Mouse (Mus musculus) layer of hippocampus, adult 18-20 months (tissue): ENCODE measurements at regions not wholly inside any gene's neighbourhood (a gene's known extent, or its start where the extent isn't known, plus 50 kb on each side); places are given as distances from the start of the nearest gene placed in this dataset.

Source experiments
- DNase-seq, 2 experiments: peaks; one replicate each; pipeline ENCODE4 v3.0.0; 2022; ENCODE audit warnings: low spot score in 2 of 2

DNA sequence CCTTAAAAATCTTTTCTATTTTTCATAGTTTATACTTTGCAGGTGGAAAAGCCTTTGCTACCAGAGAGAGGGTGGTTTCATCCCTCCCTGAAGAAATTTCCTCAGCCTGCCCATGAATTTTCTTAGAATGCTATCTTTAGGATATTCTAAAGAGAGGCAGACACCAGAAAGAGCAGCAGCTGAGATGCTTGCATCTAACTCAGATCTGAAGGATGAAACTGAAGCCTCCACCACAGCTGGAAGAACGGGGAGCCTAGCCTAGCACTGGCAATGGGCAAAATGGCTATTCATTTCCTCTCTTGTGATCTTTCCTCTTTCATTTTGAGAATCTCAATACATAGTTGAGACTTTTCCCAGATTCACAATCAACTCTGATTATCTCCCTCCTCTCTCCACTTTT, 640.0 kb upstream of the Zeb2 start:
- no peak for DNase-seq

DNA sequence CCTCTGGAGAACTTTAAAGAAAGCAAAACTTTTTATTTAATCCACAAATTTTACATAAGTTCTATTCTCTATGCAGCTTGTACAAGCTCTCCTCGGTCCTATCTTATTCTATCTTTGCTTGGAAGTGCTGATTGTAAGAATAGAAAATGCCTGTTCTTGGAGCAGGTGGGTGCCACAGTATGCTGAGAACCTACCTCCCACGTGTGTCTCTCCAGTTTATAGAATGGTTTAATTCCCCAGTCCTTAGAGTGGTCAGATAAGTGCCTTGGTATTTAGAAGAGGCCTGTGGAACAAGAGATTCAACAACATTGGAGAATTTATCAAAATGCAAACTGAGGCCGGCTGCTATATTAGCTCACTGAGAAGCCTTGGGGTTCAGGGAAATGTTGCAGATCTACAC, 639.2 kb upstream of the Zeb2 start:
- DNase-seq: no peak

DNA sequence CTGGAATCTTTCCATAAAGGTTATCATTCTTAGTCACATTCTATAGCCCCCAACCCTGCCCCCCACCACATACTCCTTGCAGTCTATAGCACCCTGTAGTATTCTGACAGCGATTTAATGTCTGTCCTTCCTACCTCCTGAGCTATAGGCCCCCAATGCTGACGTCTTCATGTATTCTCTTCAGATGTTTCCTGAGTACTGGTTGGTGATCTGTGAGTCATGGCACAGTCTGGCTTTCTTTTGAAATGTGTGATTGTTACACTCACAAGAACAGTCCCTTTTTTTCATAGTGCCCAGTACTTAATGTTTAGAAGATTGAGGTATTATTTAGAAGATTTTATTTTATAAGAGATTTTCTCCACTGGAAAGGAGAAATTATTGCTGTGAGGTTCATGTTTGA, 634.6 kb upstream of the Zeb2 start:
- DNase-seq: no peak

- DNase-seq: no peak
Measured at GRCm38 (mm10) chr2:45749379-45749778, 632.2 kb upstream of the Zeb2 start.

DNA sequence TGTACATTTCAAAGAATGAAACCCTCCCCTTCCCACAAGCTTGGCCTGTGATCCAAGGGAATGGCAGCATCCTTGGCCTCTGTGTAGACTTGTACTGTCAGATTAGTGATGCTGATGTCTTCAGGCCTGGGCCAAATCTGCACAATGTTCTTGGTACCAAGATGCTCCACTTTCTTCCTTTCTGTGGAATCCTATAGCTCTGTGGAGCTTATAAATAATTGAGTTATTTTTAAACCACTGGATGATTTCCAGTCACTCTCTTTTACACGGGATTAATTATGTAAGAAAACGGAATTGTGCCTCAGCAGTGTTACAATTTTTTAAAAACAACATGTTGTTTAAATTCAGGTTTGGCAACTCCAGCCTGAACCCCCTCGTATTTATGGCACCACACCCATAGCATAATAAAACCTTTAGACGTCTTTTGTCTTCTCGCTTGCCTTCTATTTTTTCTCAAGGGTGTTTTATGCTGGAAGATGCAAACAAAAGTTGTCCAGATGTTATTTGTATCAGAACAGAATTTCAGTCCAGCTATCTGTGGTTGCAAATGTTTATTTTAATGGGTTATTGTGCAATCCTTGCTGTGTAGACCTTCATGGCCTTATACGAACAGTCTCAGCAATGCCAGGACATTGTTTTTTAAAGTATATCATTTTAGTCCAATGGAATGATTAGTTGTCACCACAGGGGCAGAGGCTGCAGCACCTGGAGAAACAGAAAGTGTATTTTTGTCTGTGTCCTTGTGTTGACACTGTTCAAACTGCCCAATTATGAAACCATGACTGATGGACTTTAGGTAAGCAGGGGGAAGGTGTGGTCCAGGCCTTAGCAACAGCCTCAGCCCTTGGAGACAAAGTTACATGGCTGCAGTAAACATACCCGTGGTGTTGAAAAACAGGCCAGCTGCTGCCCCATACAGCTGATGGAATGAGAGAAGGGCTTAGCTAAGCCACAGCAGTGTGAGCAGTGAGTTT, 630.4 kb upstream of the Zeb2 start:
- DNase-seq: no peak

GRCm38 (mm10) chr2:45746606-45747005, 629.4 kb upstream of the Zeb2 start:
- no peak for DNase-seq

DNA sequence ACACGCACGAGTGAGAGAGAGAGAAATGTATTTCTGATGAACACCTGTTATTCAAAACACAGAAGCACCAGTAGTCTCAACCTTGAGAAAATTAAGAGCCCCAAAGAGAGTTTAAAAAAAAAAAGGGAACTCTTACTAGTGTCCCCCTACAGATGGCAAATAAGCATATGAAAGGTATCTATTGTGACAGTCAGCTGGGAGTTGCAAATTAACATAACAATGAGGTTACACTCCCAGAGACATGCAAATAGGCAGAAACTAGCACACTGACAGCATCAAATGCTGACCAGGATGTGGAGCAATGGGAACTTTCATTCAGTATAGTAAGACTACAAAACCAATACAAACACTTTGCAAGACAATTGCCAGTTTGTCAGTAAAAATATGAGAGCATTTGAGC, 619.1 kb upstream of the Zeb2 start:
- no peak for DNase-seq

DNA sequence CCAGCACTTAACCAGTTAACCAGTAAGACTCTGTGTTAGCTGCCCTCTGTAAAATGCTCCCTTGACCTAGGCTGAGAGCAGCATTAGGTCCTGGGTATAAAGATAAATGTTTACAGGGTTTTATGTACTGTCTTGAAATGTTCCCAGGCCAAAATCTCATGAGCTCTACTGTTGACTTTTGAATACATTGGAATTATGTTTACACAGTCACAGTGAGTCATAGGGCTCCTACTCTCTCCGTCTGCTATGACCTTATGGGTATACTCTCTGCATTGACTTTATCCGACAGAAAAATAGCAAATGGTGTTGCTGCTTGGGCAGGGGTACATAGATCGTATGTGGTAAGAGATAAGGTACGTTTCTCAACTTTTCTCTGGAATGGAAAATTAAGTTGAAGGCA, 596.8 kb upstream of the Zeb2 start:
- DNase-seq: no peak

GRCm38 (mm10) chr2:45707026-45707425, 589.8 kb upstream of the Zeb2 start:
- DNase-seq: no peak

- peak; percentile 4 to 20 for DNase-seq
Measured at GRCm38 (mm10) chr2:45702511-45702910, 585.3 kb upstream of the Zeb2 start.

- DNase-seq: no peak
Measured at GRCm38 (mm10) chr2:45700578-45700977, 583.4 kb upstream of the Zeb2 start.

GRCm38 (mm10) chr2:45693291-45694020, 576.3 kb upstream of the Zeb2 start:
- DNase-seq: peak in 1 of 2 experiments; percentile 2

DNA sequence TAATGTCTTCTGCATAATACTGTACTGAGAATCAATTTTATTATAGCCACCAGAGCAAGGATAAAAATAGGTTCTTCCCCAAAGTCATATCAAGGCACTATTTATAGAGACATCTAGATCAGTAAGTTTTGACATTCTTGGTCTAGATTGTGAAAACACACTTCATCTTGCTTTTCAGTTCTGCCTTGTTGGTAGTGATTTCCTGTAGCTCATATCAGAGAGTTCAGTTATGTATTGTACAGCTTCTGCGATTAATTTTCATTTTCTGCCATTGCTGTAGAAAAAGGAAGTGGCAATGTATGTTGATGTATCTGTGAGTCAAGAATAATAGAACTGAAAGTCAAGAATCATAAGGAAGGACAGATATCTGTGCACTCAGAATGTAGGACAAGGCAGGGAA, 575.6 kb upstream of the Zeb2 start:
- DNase-seq: no peak

DNA sequence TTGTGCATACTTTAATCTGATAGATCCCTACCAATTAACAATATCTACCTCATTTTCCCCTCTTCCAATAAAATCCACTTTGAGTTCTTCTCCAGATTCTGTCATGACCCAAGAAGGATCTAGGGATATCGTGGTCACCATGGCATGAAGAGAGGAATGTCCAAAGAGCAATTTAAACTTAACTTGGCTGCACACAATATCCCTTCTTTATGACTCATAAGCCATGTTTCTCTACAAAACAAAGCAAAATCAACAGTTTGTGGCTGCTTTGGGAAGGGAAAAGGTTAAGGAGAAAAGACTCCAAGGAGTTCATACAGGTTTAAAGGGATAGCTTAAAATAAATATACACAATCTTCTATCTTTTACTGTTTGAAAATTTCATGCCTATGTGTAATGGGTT, 571.8 kb upstream of the Zeb2 start:
- DNase-seq: no peak

GRCm38 (mm10) chr2:45681251-45681650, 564.1 kb upstream of the Zeb2 start:
- DNase-seq: no peak

GRCm38 (mm10) chr2:45679101-45679895, 562.1 kb upstream of the Zeb2 start:
- no peak for DNase-seq

DNA sequence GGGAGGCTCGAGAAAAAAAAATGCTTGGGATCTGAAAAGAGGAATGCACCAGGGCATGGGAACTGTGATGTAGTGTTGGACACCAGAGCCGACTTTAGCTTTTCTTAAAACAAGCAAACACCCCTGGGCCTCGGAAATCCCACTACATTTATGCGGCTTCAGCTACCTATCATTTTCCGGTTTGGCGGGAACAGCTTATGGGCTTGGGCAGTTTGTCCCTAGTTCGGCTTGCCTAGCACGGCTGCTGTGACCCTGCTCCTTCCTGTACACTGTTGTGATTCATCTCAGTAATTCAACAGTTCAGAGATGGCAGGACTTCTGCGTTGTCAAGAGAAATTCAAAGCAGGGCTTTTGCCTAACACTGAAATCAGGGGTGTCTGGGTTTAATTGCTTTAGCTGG, 561.5 kb upstream of the Zeb2 start:
- no peak for DNase-seq

- DNase-seq: no peak
Measured at GRCm38 (mm10) chr2:45675776-45676175, 558.6 kb upstream of the Zeb2 start.

DNA sequence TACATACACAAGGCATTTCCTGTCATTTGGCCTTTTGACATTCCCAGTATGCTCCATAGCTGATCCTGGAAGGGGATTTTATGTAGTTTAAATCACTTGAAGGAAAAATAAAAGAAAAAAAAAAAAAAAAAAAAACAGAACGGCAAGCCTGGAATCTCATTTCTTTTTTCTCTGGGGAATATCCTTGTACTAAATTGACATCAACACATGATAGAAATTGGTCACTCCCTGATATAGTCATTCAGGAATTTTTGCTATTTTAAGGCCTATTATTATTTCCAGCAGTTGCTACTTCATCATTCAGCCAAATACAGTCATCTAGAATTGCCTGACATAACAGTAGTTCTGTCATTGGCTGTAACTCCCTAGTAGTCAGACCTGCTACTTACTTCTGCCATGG, 538.8 kb upstream of the Zeb2 start:
- DNase-seq: no peak

- DNase-seq: no peak
Measured at GRCm38 (mm10) chr2:45654693-45655092, 537.5 kb upstream of the Zeb2 start.

DNA sequence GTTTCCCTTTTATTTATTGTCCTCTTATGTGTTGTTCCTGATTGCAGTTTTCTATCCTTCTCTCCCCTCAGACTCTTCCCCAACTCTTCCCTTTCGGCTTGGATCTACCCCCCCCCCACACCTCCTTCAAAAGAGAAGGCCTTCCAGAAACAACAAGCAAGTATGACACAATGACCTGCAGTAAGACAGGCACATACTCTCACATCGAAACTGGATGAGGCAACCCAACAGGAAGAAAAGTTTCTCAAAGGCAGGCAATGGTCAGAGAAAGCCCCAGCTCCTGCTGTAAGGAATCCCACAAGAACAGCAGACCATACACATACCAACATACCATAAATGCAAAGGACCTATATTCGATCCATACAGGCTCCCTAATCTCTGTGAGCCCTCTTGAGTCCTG, 535.8 kb upstream of the Zeb2 start:
- no peak for DNase-seq
